Mouse (Mus musculus) testis, adult 2 months (tissue): Measurements from ENCODE around the gene Mrpl45.

Experiments
- CTCF ChIP-seq: fragments of 200-500 bp; IDR thresholded peaks from 2 replicates; pipeline ENCODE4 v1.5.1; 2012; ENCODE audit warnings: low read depth, mild to moderate bottlenecking, inconsistent platforms, low read length, moderate library complexity; ENCODE audit not compliant: control insufficient read depth, insufficient read depth, insufficient replicate concordance
- POLR2A ChIP-seq: fragments of 200-500 bp; IDR thresholded peaks from 2 replicates; pipeline ENCODE4 v1.6.1; 2012; ENCODE audit warnings: low read depth, mild to moderate bottlenecking, inconsistent platforms, low read length, moderate library complexity; ENCODE audit not compliant: control insufficient read depth

DNA sequence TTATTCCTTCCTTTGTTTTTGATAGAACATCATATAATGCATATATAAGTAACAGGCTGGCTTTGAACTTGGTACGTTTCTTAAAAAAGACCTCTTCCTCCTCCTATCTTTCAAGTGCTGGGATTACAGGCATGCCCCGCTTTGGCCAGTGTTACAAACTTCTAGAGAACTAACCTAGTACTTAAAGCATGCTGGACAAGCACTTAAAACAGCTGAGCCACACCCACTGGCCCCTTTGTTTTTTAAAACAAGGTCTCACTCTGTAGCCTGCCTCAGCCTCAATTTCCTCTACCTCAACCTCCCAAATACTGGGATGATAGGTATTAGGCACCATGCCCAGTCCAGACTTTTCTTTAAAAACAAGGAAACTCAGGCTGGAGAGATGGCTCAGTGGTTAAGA, 39.1 kb downstream of the Mrpl45 start:
- no peak for TF ChIP-seq CTCF
- TF ChIP-seq POLR2A: no peak
